Comparison of ENCODE assay signal across 8 mouse cellular contexts in genomic region chr1:164870694-164871093, GRCm38 (mm10).
A peak's percentile ranks its signal among the peaks of the same experiment; 100 is the strongest.
DNase-seq lines count a peak whose midpoint lies in the region; ATAC-seq and TF ChIP-seq lines count a peak whose summit lies in the region.

No protein-coding gene starts in this region.

- DNase-seq in forebrain, postnatal 0 days = no peak
- DNase-seq in urinary bladder, postnatal 14 days (ENCODE audit: low spot score) = peak; percentile 9
- DNase-seq in urinary bladder, adult 18-20 months (ENCODE audit: low spot score in 2 of 2) = no peak
- peak; percentile 2 for DNase-seq in liver, embryonic 13.5 days
- peak; percentile 68 to 90 for DNase-seq in spleen, postnatal 4 days (ENCODE audit: low spot score in 2 of 2)
- DNase-seq in layer of hippocampus, adult 8-10 months (ENCODE audit: low spot score in 2 of 2) = no peak
- DNase-seq in frontal cortex, postnatal 36 days (ENCODE audit: low spot score in 2 of 2) = no peak

- no peak overlapping the region for H3K4me3 ChIP-seq in forebrain, postnatal 0 days (ENCODE audit: low read depth, low read length)
- H3K4me3 ChIP-seq in forebrain, embryonic 13.5 days = no peak overlapping the region
- no peak overlapping the region for H3K4me3 ChIP-seq in liver, embryonic 13.5 days (replicated peaks)

- H3K27ac ChIP-seq in forebrain, postnatal 0 days (ENCODE audit: low read depth, low read length) = no peak overlapping the region
- no peak overlapping the region for H3K27ac ChIP-seq in forebrain, embryonic 13.5 days
- H3K27ac ChIP-seq in liver, embryonic 13.5 days = no peak overlapping the region

- no peaks in the 10 kb centered on the region for H3K27me3 ChIP-seq in forebrain, postnatal 0 days (ENCODE audit: insufficient read depth, low read length)
- H3K27me3 ChIP-seq in forebrain, embryonic 13.5 days = no peaks in the 10 kb centered on the region
- no peaks in the 10 kb centered on the region for H3K27me3 ChIP-seq in liver, embryonic 13.5 days

- WGBS in forebrain, postnatal 0 days = 52% methylated on average over 7 of the region's 7 CpGs
- 57% methylated on average over 7 of the region's 7 CpGs for WGBS in forebrain, embryonic 13.5 days
- 32% methylated on average over 7 of the region's 7 CpGs for WGBS in liver, embryonic 13.5 days (ENCODE audit: insufficient replicate concordance)

- no peak for ATAC-seq in forebrain, postnatal 0 days
- ATAC-seq in forebrain, embryonic 13.5 days = no peak
- ATAC-seq in liver, embryonic 13.5 days (ENCODE audit: low read depth) = no peak

- H3K9me3 ChIP-seq in forebrain, postnatal 0 days (ENCODE audit: low read length) = no peaks in the 10 kb centered on the region
- no peaks in the 10 kb centered on the region for H3K9me3 ChIP-seq in forebrain, embryonic 13.5 days (replicated peaks)
- no peaks in the 10 kb centered on the region for H3K9me3 ChIP-seq in liver, embryonic 13.5 days (replicated peaks)

- H3K4me2 ChIP-seq in forebrain, postnatal 0 days (ENCODE audit: low read depth) = no peak overlapping the region
- H3K4me2 ChIP-seq in forebrain, embryonic 13.5 days = no peak overlapping the region
- no peak overlapping the region for H3K4me2 ChIP-seq in liver, embryonic 13.5 days

- TF ChIP-seq CTCF in forebrain, postnatal 0 days (IDR thresholded peaks at IDR 0.05; ENCODE audit: low read depth) = peak; percentile 38

- no peaks in the 10 kb centered on the region for H3K36me3 ChIP-seq in forebrain, postnatal 0 days (ENCODE audit: insufficient read depth)
- no peaks in the 10 kb centered on the region for H3K36me3 ChIP-seq in forebrain, embryonic 13.5 days (ENCODE audit: poor library complexity, severe bottlenecking)
- no peaks in the 10 kb centered on the region for H3K36me3 ChIP-seq in liver, embryonic 13.5 days

- H3K9ac ChIP-seq in forebrain, postnatal 0 days = no peak overlapping the region
- H3K9ac ChIP-seq in forebrain, embryonic 13.5 days = no peak overlapping the region
- H3K9ac ChIP-seq in liver, embryonic 13.5 days = no peak overlapping the region

- no peaks in the 10 kb centered on the region for H3K4me1 ChIP-seq in forebrain, postnatal 0 days (ENCODE audit: insufficient read depth)
- no peaks in the 10 kb centered on the region for H3K4me1 ChIP-seq in forebrain, embryonic 13.5 days
- no peaks in the 10 kb centered on the region for H3K4me1 ChIP-seq in liver, embryonic 13.5 days (replicated peaks)

Comparison
In these comparisons a context has a peak if more than half of its experiments do, and no peak if none do; other contexts are left out.
1. DNase-seq: peak in urinary bladder, postnatal 14 days (single experiment), liver, embryonic 13.5 days (single experiment) and spleen, postnatal 4 days (2 of 2); none in forebrain, postnatal 0 days (single experiment), urinary bladder, adult 18-20 months (0 of 2), layer of hippocampus, adult 8-10 months (0 of 2) and frontal cortex, postnatal 36 days (0 of 2).